Mouse (Mus musculus): Measurements from ENCODE around the gene Atoh8. TPM values are rescaled to one million over a fixed set of nuclear protein-coding genes. Genes with fewer than 3 reads are reported as not detected.
A peak's percentile ranks its signal among the peaks of the same experiment; 100 is the strongest.

The Atoh8 gene
- polyA plus RNA-seq, 1 experiment from 2014 or later: 9.8 TPM

DNA sequence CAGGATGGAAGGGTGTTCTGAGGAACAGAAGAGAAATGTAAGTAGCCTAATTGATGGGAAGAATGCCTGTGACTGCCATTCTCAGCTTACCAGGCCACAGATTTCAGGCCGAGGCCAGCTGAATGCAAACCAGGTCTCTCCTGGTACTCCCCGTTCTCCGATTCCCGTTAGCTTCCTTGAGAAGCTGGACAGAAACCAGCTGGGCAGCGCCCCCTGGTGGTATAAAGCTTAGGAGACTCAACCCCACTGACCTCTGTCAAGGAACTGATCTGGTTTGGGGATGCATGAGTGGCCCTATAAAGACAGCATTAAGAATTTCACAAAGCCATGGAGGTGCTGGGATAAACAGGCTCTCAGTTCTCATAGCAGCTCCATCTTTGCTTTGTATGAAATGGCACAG, 1.7 kb upstream of the Atoh8 start:
- Histone ChIP-seq H3K4me3 (replicated peaks) (no peak overlapping the region), H3K4me1 (0 out of 2 replicates have a peak, but pooled peaks cover 15% of the 10 kb centered on the region), H3K9me3 (no peaks in the 10 kb centered on the region), H3K27me3 (replicated peaks) (peaks cover 30% of the 10 kb centered on the region; the same call in 1 of the 2 replicates), H3K9ac (no peak overlapping the region), H3K36me3 (no peaks in the 10 kb centered on the region), H3K27ac (no peak overlapping the region), H3K4me2 (no peak overlapping the region)
- 4% methylated on average over 5 of the region's 5 CpGs for WGBS
- ATAC-seq (ENCODE audit: insufficient read depth, low FRiP score, low read depth): no peak

DNA sequence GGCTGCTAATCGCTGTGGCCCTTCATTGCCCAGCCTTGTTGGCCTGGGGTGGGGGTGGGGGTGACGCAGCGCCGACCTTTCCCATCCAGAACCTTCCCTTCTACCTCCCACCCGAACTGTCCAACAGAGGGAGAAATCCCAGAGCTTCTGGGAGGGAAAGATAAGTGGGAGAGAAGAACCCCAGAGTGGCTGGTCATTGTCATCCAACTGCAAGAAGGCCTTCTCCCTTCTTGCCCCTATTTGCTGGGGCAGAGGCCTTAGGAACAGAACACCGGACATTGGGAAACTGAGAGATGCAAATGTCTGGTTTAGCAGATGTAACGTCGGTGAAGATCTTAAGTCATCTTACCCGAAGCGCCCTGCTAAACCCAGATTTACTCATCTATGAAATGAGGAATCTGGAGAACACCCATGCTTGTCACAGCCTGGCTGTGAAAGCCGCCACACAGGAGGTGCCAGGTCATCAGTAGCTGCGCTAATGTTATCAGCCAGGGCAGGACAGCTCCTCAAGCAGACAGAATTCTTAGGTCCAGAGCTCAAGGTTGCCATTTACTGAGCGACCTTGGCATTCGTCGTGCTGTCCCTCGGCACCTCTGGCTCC, 530 bp upstream of the Atoh8 start:
- peak overlapping the region; percentile 93 for H3K4me2 ChIP-seq
- 41% methylated on average over 16 of the region's 16 CpGs for WGBS
- H3K9me3 ChIP-seq: no peaks in the 10 kb centered on the region
- no peaks in the 10 kb centered on the region for H3K36me3 ChIP-seq
- H3K9ac ChIP-seq: 0 out of 2 replicates have a peak overlapping the region, but pooled peaks have one; percentile 45
- no peak for ATAC-seq (ENCODE audit: insufficient read depth, low FRiP score, low read depth)
- peak overlapping the region; percentile 38; the same call in 1 of the 2 replicates for H3K27ac ChIP-seq
- H3K27me3 ChIP-seq (replicated peaks): peaks cover 30% of the 10 kb centered on the region; the same call in 1 of the 2 replicates
- 0 out of 2 replicates have a peak, but pooled peaks cover 10% of the 10 kb centered on the region for H3K4me1 ChIP-seq
- H3K4me3 ChIP-seq (replicated peaks): peak overlapping the region; percentile 49

DNA sequence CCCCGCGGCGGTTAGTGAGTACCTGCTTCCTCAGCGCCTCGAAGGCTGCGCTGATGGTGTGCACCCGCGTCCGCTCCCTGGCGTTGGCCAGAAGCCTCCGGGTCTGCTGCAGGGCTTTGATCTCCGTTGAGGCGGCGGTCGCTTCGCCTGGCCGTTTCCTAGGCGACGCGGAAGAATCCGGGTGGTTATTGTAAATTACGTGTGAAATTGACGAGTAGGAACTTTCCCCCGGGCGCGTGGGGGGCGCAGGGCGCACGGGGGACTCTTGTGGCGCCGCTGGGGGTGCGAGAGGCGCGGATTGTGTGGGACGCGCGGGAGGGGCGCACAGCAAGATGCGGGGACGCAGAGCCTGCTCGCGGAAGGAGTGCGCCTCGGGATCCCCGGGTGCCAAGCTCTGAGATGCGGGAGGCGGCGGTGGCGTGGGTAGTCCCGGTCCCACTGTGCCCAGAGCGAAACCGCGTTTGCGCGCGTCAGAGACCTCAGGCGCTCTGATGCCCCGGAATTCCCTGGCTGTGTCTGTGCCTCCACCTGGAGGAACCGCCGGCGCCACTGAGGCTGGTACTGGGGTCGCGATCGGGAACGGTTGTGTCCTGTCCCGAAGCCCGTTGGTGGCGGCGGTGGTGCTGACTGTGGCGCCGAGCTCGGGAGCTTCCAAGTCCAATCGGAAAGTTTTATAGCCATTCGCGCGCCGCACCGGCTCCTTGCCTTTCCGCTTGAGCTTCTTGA, 842 bp downstream of the Atoh8 start:
- no peak for ATAC-seq (ENCODE audit: insufficient read depth, low FRiP score, low read depth)
- H3K27ac ChIP-seq: peak overlapping the region; percentile 38
- H3K9me3 ChIP-seq: no peaks in the 10 kb centered on the region
- H3K27me3 ChIP-seq (replicated peaks): peaks cover 20% of the 10 kb centered on the region; the same call in 1 of the 2 replicates
- under 1% methylated on average over 76 of the region's 79 CpGs for WGBS
- H3K9ac ChIP-seq: peak overlapping the region; percentile 45
- H3K4me2 ChIP-seq: peak overlapping the region; percentile 93
- 0 out of 2 replicates have a peak, but pooled peaks cover 10% of the 10 kb centered on the region for H3K4me1 ChIP-seq
- peak overlapping the region; percentile 49 for H3K4me3 ChIP-seq (replicated peaks)
- H3K36me3 ChIP-seq: no peaks in the 10 kb centered on the region

DNA sequence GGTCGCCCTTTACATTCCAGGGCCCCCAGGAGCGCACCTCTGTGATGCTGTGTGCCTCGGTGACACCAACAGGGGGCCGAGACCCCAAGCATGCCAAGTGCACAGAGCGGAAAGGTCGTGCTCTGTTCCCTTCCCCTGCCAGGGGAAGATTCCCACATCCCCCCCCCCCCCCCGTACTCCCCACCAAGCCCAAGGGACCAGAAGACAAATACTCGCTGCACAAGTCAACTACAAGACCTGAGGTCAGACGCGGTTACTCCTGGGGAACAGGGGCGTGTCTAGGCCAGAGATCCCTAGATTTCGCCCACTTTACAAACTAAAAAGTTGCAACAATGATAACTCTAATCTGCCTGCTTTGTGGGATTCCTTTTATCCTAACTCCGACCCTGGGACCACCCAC, 1.4 kb downstream of the Atoh8 start:
- Histone ChIP-seq H3K9me3 (no peaks in the 10 kb centered on the region), H3K4me2 (peak overlapping the region; percentile 93), H3K9ac (peak overlapping the region; percentile 45; the same call in 1 of the 2 replicates), H3K4me1 (0 out of 2 replicates have a peak, but pooled peaks cover 10% of the 10 kb centered on the region), H3K4me3 (replicated peaks) (peak overlapping the region; percentile 49), H3K36me3 (no peaks in the 10 kb centered on the region), H3K27ac (0 out of 2 replicates have a peak overlapping the region, but pooled peaks have one; percentile 14), H3K27me3 (replicated peaks) (peaks cover 18% of the 10 kb centered on the region; the same call in 1 of the 2 replicates)
- no peak for ATAC-seq (ENCODE audit: insufficient read depth, low FRiP score, low read depth)
- WGBS: 3% methylated on average over 12 of the region's 13 CpGs

DNA sequence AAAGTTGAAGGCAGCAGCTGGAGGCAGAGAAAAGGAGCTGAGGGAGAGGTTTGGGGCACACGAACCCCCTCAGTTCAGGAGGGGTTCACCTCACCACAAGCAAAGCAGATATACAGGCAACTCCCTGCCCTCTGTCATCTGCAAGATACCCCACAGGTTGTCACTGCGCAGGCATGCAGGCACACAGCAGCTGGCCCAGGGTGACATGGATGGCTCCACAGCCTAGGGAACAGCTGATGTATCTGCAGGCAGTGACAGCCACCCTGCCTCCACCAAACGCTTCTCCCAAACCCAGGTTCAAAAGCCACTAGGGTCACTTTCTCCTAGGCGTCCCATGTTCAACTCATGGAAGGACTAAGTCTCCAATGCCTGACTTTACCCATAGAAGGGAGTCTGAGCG, 2.5 kb downstream of the Atoh8 start:
- Histone ChIP-seq H3K36me3 (no peaks in the 10 kb centered on the region), H3K4me3 (replicated peaks) (peak overlapping the region; percentile 49), H3K27me3 (replicated peaks) (peaks cover 13% of the 10 kb centered on the region; the same call in 1 of the 2 replicates), H3K27ac (no peak overlapping the region), H3K4me1 (0 out of 2 replicates have a peak, but pooled peaks cover 10% of the 10 kb centered on the region), H3K9ac (no peak overlapping the region), H3K9me3 (no peaks in the 10 kb centered on the region), H3K4me2 (peak overlapping the region; percentile 93)
- no peak for ATAC-seq (ENCODE audit: insufficient read depth, low FRiP score, low read depth)
- WGBS: 64% methylated on average over 5 of the region's 5 CpGs

DNA sequence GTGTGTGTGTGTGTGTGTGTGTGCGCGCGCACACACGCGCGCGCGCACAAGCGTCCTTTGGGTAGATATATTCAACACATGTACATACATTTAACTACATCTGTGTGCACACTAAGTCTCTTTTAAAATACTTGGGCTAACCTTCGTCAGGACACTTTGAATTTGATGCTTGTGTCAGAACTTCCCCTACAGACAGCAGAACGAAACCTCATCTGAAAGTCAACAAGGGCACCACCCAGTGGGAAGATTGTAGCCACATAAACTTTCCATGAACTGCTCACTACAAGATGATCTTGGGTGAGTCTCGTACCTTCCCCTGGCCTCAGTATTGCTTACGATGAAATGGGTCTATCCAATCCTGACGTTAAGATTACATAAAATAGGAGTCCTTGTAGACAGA, 3.0 kb downstream of the Atoh8 start:
- Histone ChIP-seq H3K27me3 (replicated peaks) (peaks cover 13% of the 10 kb centered on the region; the same call in 1 of the 2 replicates), H3K9me3 (no peaks in the 10 kb centered on the region), H3K36me3 (no peaks in the 10 kb centered on the region), H3K4me2 (0 out of 2 replicates have a peak overlapping the region, but pooled peaks have one; percentile 3), H3K4me1 (0 out of 2 replicates have a peak, but pooled peaks cover 10% of the 10 kb centered on the region), H3K27ac (no peak overlapping the region), H3K9ac (no peak overlapping the region), H3K4me3 (replicated peaks) (no peak overlapping the region)
- 89% methylated on average over 14 of the region's 14 CpGs for WGBS
- ATAC-seq (ENCODE audit: insufficient read depth, low FRiP score, low read depth): no peak

DNA sequence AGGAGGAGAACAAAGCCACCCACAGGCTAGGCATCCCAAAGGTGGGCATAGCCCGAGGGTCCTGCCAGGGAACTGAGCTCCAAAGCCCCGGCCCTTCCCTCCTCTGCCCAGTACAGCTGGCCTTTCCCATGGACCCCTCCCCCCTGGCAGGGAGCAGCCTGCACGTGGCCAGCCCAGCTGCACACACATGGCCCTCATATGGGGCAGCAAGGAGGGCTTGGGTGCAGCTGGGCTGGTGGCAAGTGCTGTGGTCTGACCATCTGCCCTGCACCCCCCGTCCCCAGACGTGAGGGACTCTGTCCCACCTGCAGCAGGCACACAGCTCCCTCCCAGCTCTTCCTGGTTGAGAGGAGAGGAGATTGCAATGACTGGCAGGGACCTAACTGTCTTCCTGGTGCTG, 4.5 kb downstream of the Atoh8 start:
- H3K4me2 ChIP-seq: no peak overlapping the region
- H3K27ac ChIP-seq: no peak overlapping the region
- 0 out of 2 replicates have a peak, but pooled peaks cover 6% of the 10 kb centered on the region for H3K27me3 ChIP-seq (replicated peaks)
- H3K9ac ChIP-seq: no peak overlapping the region
- no peaks in the 10 kb centered on the region for H3K36me3 ChIP-seq
- 0 out of 2 replicates have a peak, but pooled peaks cover 4% of the 10 kb centered on the region for H3K4me1 ChIP-seq
- WGBS: 47% methylated on average over 5 of the region's 5 CpGs
- H3K9me3 ChIP-seq: no peaks in the 10 kb centered on the region
- no peak overlapping the region for H3K4me3 ChIP-seq (replicated peaks)
- ATAC-seq (ENCODE audit: insufficient read depth, low FRiP score, low read depth): peak; percentile 6; the same call in 1 of the 2 replicates

DNA sequence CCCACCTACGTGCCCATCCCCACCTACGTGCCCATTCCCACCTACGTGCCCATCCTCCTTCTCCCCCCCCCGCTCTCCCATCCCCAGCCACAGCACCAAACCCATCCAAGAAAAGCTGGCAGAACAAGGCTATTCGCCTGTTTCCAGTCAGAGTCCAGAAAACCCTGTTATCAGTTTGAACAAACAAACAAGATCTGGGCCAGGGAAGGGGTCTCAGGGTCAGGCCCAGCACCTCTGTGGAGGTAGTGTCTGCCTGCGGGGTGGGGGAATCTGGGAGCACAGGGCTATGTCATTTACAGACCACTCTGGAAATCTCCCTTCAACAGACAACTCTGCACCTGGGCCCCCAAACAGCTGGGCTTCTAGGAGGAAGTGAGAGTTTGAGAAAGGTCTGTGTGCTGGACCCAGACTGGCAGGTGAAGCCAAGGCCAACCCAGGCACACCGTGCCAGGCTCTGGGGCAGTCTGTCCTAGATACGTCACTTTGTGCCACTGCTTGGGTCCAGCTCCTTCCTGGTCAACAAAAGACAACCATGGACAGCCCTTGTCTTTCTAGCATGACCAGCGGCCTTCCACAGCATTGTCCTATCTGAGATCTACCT, 7.6 kb downstream of the Atoh8 start:
- no peak overlapping the region for H3K4me2 ChIP-seq
- peaks cover 8% of the 10 kb centered on the region for H3K4me1 ChIP-seq
- ATAC-seq (ENCODE audit: insufficient read depth, low FRiP score, low read depth): no peak; the same call in 1 of the 2 replicates
- no peak overlapping the region for H3K9ac ChIP-seq
- H3K36me3 ChIP-seq: no peaks in the 10 kb centered on the region
- 0 out of 2 replicates have a peak, but pooled peaks cover 5% of the 10 kb centered on the region for H3K27me3 ChIP-seq (replicated peaks)
- no peak overlapping the region for H3K4me3 ChIP-seq (replicated peaks)
- H3K27ac ChIP-seq: no peak overlapping the region; the same call in 1 of the 2 replicates
- WGBS: 64% methylated on average over 9 of the region's 9 CpGs
- no peaks in the 10 kb centered on the region for H3K9me3 ChIP-seq

DNA sequence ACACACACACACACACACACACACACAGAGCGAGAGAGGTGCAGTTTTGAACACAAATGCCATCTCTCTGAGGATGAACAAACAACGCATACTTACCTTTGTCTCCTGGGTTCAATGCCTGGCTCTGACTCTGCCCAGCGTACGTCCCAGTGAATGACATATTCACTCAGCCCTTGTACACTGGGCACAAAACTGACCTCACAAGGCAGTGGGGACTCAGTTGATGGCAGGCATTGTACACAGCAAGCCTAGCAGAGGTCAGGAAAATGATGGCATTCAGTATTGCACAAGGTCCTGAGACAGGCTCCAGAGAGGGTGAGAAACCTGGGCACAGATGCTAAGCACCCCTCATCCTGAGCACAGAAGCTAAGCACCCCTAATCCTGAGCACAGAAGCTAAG, 8.4 kb downstream of the Atoh8 start:
- Histone ChIP-seq H3K4me1 (peaks cover 16% of the 10 kb centered on the region), H3K9me3 (no peaks in the 10 kb centered on the region), H3K27ac (no peak overlapping the region), H3K4me3 (replicated peaks) (no peak overlapping the region), H3K27me3 (replicated peaks) (0 out of 2 replicates have a peak, but pooled peaks cover 3% of the 10 kb centered on the region), H3K4me2 (no peak overlapping the region), H3K9ac (no peak overlapping the region), H3K36me3 (no peaks in the 10 kb centered on the region)
- 86% methylated on average over 4 of the region's 4 CpGs for WGBS
- ATAC-seq (ENCODE audit: insufficient read depth, low FRiP score, low read depth): no peak

DNA sequence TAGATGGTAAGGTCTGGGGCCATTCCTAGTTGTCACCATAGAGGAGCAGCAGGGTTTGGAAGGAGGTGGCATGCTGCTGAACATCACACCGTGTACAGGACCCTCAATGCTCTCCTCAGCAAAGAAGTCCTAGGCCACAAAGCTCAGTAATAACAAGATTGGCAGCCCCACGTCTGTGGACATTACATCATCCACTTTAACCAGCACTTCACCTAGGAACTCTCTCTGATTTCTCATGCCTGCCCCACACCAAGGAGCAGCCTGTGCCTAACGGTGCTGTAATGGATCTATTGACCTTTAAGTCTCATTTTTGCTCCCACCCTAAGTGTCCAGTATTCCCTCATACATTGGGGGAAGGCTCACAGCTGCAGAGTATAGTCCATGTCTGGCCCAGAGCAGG, 9.7 kb downstream of the Atoh8 start:
- Histone ChIP-seq H3K9me3 (no peaks in the 10 kb centered on the region), H3K9ac (no peak overlapping the region), H3K36me3 (no peaks in the 10 kb centered on the region), H3K4me3 (replicated peaks) (no peak overlapping the region), H3K4me1 (peaks cover 18% of the 10 kb centered on the region), H3K4me2 (no peak overlapping the region), H3K27ac (no peak overlapping the region), H3K27me3 (replicated peaks) (0 out of 2 replicates have a peak, but pooled peaks cover 3% of the 10 kb centered on the region)
- WGBS: 66% methylated on average over 3 of the region's 3 CpGs
- no peak for ATAC-seq (ENCODE audit: insufficient read depth, low FRiP score, low read depth)

DNA sequence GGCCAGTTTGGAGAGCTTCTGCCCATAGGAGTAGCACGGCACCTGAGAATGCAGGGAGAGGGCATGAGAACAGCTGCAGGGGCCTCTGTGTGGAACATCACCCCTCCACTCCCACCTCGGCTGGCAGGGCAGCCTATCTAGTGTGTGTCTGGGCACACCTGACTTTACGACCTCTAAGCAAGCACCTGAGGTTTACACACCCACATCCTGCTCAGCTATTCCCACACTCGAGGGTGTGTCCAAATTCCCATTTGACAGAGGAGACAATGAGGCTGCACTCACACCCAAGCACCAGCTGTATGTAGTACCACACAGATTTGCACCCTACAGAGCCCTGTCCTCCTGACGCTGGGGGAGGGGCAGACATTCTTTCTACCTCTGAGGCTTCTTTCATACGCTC, 11.5 kb downstream of the Atoh8 start:
- 60% methylated on average over 6 of the region's 6 CpGs for WGBS
- no peak overlapping the region for H3K27ac ChIP-seq
- ATAC-seq (ENCODE audit: insufficient read depth, low FRiP score, low read depth): 0 out of 2 replicates have a peak, but pooled peaks have one; percentile 15
- H3K36me3 ChIP-seq: no peaks in the 10 kb centered on the region
- H3K4me3 ChIP-seq (replicated peaks): no peak overlapping the region
- no peak overlapping the region for H3K9ac ChIP-seq
- no peak overlapping the region for H3K4me2 ChIP-seq
- 0 out of 2 replicates have a peak, but pooled peaks cover 1% of the 10 kb centered on the region for H3K27me3 ChIP-seq (replicated peaks)
- peaks cover 32% of the 10 kb centered on the region for H3K4me1 ChIP-seq
- H3K9me3 ChIP-seq: no peaks in the 10 kb centered on the region

Data from stomach, embryonic 15.5 days (tissue).